Mouse (Mus musculus): ENCODE data around the gene Smim7.

DNA sequence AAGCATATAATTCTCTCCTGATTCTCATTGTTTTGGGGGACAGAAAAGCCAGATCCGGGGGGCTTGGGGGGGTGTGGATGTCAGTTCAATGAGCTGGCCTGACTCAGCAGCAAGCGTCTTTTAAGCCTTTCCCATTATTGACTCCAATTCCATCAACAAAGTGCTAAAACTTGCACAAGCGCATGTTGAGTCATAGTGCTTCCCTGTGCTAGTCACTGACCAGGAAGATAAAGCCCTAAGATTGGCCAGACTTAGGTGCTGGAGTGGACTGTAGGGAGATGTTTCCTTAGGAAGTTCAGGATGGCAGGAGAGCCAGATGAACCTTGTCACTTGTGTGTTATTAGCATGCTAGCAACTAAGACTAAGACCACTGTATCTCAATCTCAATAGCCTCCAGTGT lies 36.0 kb downstream of the Smim7 start:
- TF ChIP-seq CTCF (IDR thresholded peaks at IDR 0.05; ENCODE audit: borderline replicate concordance, insufficient read depth, low read length) (no peak), POLR2A (IDR thresholded peaks at IDR 0.05; ENCODE audit: low read depth, low read length) (no peak)
